Mouse (Mus musculus) neural tube, embryonic 13.5 days (tissue): ENCODE measurements around the gene Rbfox3. TPM values are rescaled to one million over a fixed set of nuclear protein-coding genes. Genes with fewer than 3 reads are reported as not detected.

Experiments
- ATAC-seq: fragments of 200-750 bp; cut with Nextera tagmentation; 2 replicates; pipeline ENCODE4 v1.8.0; 2017; ENCODE audit warnings: low read depth, mild to moderate bottlenecking, moderate TSS enrichment, moderate library complexity
- H3K27ac ChIP-seq: fragments of 300-500 bp; sonication (generic); replicated peaks from 2 replicates; pipeline ENCODE4 v1.5.1; 2015; ENCODE audit warnings: moderate library complexity, mild to moderate bottlenecking, inconsistent platforms
- H3K27me3 ChIP-seq: fragments of 300-500 bp; sonication (generic); 2 replicates; pipeline ENCODE4 v1.6.1; 2015; ENCODE audit warnings: mild to moderate bottlenecking, inconsistent platforms
- H3K36me3 ChIP-seq: fragments of 300-500 bp; sonication (generic); 2 replicates; pipeline ENCODE4 v1.6.1; 2015; ENCODE audit warnings: mild to moderate bottlenecking, inconsistent platforms
- H3K4me1 ChIP-seq: fragments of 300-500 bp; sonication (generic); replicated peaks from 2 replicates; pipeline ENCODE4 v1.6.1; 2015; ENCODE audit warnings: inconsistent platforms
- H3K4me2 ChIP-seq: fragments of 300-500 bp; sonication (generic); 2 replicates; pipeline ENCODE4 v1.6.1; 2015; ENCODE audit warnings: inconsistent platforms, mild to moderate bottlenecking, moderate library complexity
- H3K4me3 ChIP-seq: fragments of 300-500 bp; sonication (generic); 2 replicates; pipeline ENCODE4 v1.5.1; 2015; ENCODE audit warnings: mild to moderate bottlenecking, inconsistent platforms
- H3K9ac ChIP-seq: fragments of 300-500 bp; sonication (generic); 2 replicates; pipeline ENCODE4 v1.6.1; 2015; ENCODE audit warnings: moderate library complexity, mild to moderate bottlenecking, inconsistent platforms
- H3K9me3 ChIP-seq: fragments of 300-500 bp; sonication (generic); 2 replicates; pipeline ENCODE4 v1.6.1; 2016; ENCODE audit warnings: inconsistent platforms
- WGBS: fragments of 180-500 bp; shearing (Covaris S2); methylation state at CpG from one replicate; pipeline ENCODE4 v1.1.7; 2015; 5-methylcytosine and 5-hydroxymethylcytosine counted together
- polyA plus RNA-seq: library from polyadenylated mRNA; unstranded; fragments of >200 nt; fragmentation: Nextera tagmentation; extraction: Ambion mirVana; gene quantifications from 2 replicates; pipeline ENCODE4 v1.2.1, GENCODE M21; 2015

Gene Rbfox3
- polyA plus RNA-seq, 1 experiment from 2014 or later = 71.2 TPM

GRCm38 (mm10) chr11:118889500-118889899 lies 21.9 kb downstream of the Rbfox3 start:
- WGBS = 83% methylated on average over 4 of the region's 4 CpGs
- no peaks in the 10 kb centered on the region for H3K27me3 ChIP-seq

GRCm38 (mm10) chr11:118888426-118888825 lies 23.0 kb downstream of the Rbfox3 start:
- no peak overlapping the region for H3K4me3 ChIP-seq
- H3K36me3 ChIP-seq = peaks cover 7% of the 10 kb centered on the region; the same call in 1 of the 2 replicates
- 89% methylated on average over 8 of the region's 8 CpGs for WGBS
- ATAC-seq = no peak
- no peak overlapping the region for H3K27ac ChIP-seq
- H3K9ac ChIP-seq = no peak overlapping the region
- no peaks in the 10 kb centered on the region for H3K9me3 ChIP-seq
- no peaks in the 10 kb centered on the region for H3K27me3 ChIP-seq
- no peak overlapping the region for H3K4me2 ChIP-seq
- peaks cover 36% of the 10 kb centered on the region for H3K4me1 ChIP-seq

More at GRCm38 (mm10) chr11:118889500-118889899, 21.9 kb downstream of the Rbfox3 start:
- Histone ChIP-seq H3K4me2 (no peak overlapping the region), H3K36me3 (peaks cover 7% of the 10 kb centered on the region; the same call in 1 of the 2 replicates), H3K9ac (no peak overlapping the region), H3K27ac (no peak overlapping the region), H3K4me3 (no peak overlapping the region), H3K9me3 (no peaks in the 10 kb centered on the region), H3K4me1 (peaks cover 37% of the 10 kb centered on the region)
- no peak for ATAC-seq

- peaks cover 40% of the 10 kb centered on the region for H3K4me1 ChIP-seq
- H3K27me3 ChIP-seq = no peaks in the 10 kb centered on the region
- no peak overlapping the region for H3K4me3 ChIP-seq
- H3K9me3 ChIP-seq = no peaks in the 10 kb centered on the region
- no peak overlapping the region for H3K27ac ChIP-seq
- H3K4me2 ChIP-seq = no peak overlapping the region
- H3K9ac ChIP-seq = no peak overlapping the region
- no peak for ATAC-seq
- peaks cover 7% of the 10 kb centered on the region; the same call in 1 of the 2 replicates for H3K36me3 ChIP-seq
Measured at GRCm38 (mm10) chr11:118887206-118887605, 24.2 kb downstream of the Rbfox3 start.

DNA sequence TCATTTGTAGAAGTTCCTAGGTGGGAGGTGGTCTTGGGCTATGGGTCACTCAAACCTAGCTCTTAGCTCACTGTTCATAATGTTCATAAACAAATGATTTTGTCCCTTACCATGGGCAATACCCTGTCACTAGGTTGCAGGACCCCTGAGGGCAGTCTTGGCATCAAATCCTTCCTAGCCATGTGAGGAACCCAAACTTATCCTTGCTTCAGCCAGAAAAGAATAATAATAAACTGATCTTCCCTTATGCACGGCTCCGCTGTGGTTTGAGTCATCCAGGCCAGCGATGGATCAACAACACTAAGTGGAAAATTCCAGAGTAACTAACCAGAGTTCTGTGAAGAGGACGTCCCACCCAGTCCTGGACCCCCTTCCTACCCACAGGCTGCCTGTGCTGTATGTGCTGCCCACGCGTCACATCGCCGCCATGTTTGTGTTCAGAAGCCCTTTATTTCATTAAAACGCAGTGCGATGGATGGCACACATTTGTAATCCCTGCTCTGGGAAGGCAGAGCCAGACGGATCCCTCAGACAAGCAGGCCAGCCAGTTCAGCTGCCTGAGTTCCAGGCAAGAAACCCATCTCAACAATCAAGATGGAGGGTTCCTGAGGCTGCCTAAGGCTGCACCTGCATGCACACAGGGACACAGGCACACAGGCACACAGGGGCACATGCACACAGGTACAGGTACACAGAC lies 25.0 kb downstream of the Rbfox3 start:
- Histone ChIP-seq H3K27ac (no peak overlapping the region), H3K9ac (0 out of 2 replicates have a peak overlapping the region, but pooled peaks have one; percentile 17), H3K4me3 (no peak overlapping the region), H3K4me1 (peaks cover 40% of the 10 kb centered on the region), H3K27me3 (no peaks in the 10 kb centered on the region), H3K9me3 (no peaks in the 10 kb centered on the region), H3K4me2 (no peak overlapping the region), H3K36me3 (peaks cover 7% of the 10 kb centered on the region; the same call in 1 of the 2 replicates)
- no peak for ATAC-seq
- 94% methylated on average over 11 of the region's 11 CpGs for WGBS

DNA sequence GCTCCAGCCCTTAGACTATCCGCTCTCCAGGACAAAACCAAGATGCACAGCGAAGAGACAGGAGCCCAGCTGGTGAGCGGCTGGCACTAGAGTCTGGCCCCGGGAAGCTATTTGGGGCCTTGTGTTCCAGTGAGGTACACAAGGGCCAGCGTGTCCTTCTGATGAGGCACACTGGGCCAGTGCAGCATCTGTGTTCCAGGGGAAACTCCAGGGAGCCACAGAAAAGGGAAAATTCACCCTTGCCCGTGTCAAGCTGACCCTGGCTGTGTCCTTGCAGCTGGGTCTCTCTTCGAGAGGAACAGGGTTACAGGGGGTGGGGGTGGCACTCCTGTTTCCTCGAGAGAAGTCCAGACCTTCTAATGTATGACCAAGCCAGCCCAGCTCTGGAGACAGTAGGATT lies 25.8 kb downstream of the Rbfox3 start:
- peaks cover 7% of the 10 kb centered on the region; the same call in 1 of the 2 replicates for H3K36me3 ChIP-seq
- ATAC-seq = no peak

DNA sequence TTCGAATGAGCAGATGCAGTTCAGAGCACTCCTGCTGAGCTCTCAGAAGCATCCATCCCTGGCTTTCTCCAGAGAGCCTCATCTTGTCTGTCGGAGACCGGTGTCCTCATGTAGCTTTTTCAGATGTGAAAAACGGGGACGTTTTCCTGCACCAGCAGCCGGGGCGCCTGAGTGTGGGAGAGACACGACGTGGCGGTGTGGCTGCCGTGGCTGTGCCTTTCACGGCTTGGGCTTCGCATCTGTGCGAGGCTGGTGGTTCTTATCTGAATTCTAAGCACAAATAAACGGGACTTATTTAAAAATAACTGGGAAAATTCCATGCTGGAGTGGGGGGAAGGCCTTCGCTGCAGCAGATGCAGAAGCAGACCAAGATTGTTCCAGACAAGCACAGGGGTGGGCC lies 26.3 kb downstream of the Rbfox3 start:
- Histone ChIP-seq H3K27ac (no peak overlapping the region), H3K4me1 (peaks cover 39% of the 10 kb centered on the region), H3K9me3 (no peaks in the 10 kb centered on the region), H3K36me3 (peaks cover 7% of the 10 kb centered on the region; the same call in 1 of the 2 replicates), H3K4me3 (no peak overlapping the region), H3K4me2 (no peak overlapping the region), H3K27me3 (no peaks in the 10 kb centered on the region), H3K9ac (no peak overlapping the region)
- ATAC-seq = no peak
- 91% methylated on average over 16 of the region's 16 CpGs for WGBS

More for the DNA sequence above, 25.8 kb downstream of the Rbfox3 start:
- 77% methylated on average over 8 of the region's 8 CpGs for WGBS
- Histone ChIP-seq H3K4me3 (no peak overlapping the region), H3K27ac (no peak overlapping the region), H3K9me3 (no peaks in the 10 kb centered on the region), H3K27me3 (no peaks in the 10 kb centered on the region), H3K4me2 (no peak overlapping the region), H3K4me1 (peaks cover 40% of the 10 kb centered on the region), H3K9ac (no peak overlapping the region)

- Histone ChIP-seq H3K9ac (no peak overlapping the region), H3K4me3 (no peak overlapping the region), H3K9me3 (no peaks in the 10 kb centered on the region), H3K4me1 (peaks cover 35% of the 10 kb centered on the region), H3K27ac (peak overlapping the region; percentile 35; the same call in 1 of the 2 replicates), H3K36me3 (peaks cover 7% of the 10 kb centered on the region; the same call in 1 of the 2 replicates), H3K27me3 (no peaks in the 10 kb centered on the region), H3K4me2 (no peak overlapping the region)
- ATAC-seq = no peak
- WGBS = 79% methylated on average over 9 of the region's 9 CpGs
Measured at GRCm38 (mm10) chr11:118883143-118883542, 28.3 kb downstream of the Rbfox3 start.

DNA sequence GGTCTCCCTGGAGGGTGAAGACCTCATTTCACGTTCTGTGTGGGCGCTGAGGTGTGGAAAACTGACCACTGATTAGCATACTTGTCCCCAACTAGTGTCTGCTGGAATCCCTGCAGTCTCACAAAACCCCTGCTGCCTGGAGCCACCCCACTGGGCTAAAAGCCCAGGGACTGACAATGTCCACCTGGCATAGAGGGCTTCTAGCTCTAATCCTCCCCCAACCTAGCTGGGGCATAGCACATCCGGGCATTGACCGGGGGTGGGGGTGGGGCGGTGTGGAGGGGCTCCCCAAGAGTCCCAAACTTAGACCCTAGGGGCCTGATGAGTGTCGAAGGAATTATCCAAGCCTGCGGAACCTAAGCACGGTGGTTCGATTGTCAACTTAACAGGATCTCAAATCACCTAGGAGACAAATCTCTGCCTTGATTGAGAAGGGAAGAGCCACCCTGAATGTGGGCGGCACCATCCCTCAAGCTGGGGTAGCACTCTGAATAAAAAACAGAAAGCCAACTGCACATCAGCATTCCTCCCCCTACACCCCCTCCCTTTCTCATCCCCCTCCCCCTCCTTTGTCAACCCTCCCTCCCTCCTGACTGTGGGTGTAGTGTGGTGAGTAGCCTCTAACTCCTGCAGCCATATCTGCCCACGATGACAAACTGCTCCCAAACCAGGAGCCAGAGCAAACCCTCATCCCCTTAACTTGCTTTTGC lies 29.5 kb downstream of the Rbfox3 start:
- Histone ChIP-seq H3K4me1 (peaks cover 35% of the 10 kb centered on the region), H3K36me3 (peaks cover 7% of the 10 kb centered on the region; the same call in 1 of the 2 replicates), H3K4me2 (no peak overlapping the region), H3K27ac (no peak overlapping the region), H3K27me3 (no peaks in the 10 kb centered on the region), H3K4me3 (no peak overlapping the region), H3K9ac (0 out of 2 replicates have a peak overlapping the region, but pooled peaks have one; percentile 17), H3K9me3 (no peaks in the 10 kb centered on the region)
- ATAC-seq = 0 out of 2 replicates have a peak, but pooled peaks have one; percentile 36
- WGBS = 34% methylated on average over 11 of the region's 11 CpGs

DNA sequence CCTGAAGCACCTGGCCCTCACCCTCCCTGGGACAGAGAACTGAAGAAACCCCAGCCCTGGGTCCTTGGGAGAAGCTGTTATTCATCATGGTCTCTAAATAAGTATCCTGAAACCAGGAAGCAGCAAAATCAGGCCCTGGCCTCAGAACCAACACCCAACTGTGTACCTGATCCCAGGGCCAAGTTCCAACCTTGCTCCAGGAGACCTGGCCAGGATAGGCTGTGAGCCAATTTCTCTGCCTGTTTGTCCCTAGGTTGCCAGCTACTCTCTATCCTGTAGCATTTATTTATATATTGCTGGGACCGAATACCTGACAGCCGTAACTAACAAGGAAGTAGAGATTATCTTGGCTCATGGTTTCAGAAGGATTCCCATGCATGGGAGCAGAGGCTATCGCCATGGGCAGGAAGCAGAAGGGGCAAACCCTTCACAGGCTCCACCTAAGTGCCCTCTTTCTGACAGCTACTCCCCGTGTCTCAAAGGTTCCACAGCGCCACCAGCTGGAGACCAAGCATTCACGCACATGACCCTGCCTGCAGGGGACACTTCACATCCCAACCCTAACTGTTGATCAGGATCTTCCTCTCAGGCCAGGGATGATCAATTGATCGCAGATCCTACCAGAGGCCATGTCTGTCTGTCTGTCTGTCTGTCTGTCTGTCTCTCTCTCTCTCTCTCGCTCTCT lies 31.8 kb downstream of the Rbfox3 start:
- H3K4me2 ChIP-seq = no peak overlapping the region
- no peaks in the 10 kb centered on the region for H3K27me3 ChIP-seq
- no peak for ATAC-seq
- H3K4me3 ChIP-seq = no peak overlapping the region
- no peak overlapping the region for H3K9ac ChIP-seq
- no peak overlapping the region for H3K27ac ChIP-seq
- H3K4me1 ChIP-seq = peaks cover 59% of the 10 kb centered on the region
- 0 out of 2 replicates have a peak, but pooled peaks cover under 1% of the 10 kb centered on the region for H3K36me3 ChIP-seq
- no peaks in the 10 kb centered on the region for H3K9me3 ChIP-seq
- 84% methylated on average over 8 of the region's 8 CpGs for WGBS

DNA sequence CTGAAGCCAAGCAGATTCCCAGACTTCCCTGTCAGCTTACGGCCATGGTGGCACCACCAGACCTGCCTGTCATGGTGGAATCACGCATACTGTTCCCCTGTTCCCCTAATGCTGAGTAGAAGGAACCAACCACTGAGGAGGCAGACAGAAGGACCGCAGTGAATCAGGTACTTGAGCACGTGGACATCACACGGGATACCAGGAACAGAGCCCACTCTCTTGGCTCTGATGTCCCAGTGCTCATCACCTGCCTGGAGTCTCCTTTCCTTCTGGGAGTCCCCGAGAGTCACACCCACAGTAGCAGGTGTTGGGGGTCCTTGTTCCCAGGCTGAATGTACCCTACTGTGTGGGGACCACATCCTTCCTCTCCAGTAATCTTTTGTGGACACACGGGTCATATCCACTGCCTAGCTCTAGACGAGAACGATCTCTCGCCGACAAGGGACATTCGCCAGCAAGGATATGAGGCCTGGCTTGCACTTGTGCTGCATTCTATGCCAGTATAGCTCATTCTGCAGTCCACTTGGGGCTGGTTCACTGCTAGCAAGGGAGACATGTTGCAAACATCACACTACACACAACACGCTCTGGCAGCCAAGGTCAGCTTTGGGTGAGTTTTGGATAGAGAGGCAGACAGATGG lies 32.7 kb downstream of the Rbfox3 start:
- H3K27ac ChIP-seq = no peak overlapping the region
- H3K9ac ChIP-seq = no peak overlapping the region
- no peak overlapping the region for H3K4me2 ChIP-seq
- no peak for ATAC-seq
- no peaks in the 10 kb centered on the region for H3K36me3 ChIP-seq
- H3K4me3 ChIP-seq = no peak overlapping the region
- no peaks in the 10 kb centered on the region for H3K27me3 ChIP-seq
- WGBS = 93% methylated on average over 13 of the region's 13 CpGs
- peaks cover 67% of the 10 kb centered on the region for H3K4me1 ChIP-seq
- no peaks in the 10 kb centered on the region for H3K9me3 ChIP-seq

DNA sequence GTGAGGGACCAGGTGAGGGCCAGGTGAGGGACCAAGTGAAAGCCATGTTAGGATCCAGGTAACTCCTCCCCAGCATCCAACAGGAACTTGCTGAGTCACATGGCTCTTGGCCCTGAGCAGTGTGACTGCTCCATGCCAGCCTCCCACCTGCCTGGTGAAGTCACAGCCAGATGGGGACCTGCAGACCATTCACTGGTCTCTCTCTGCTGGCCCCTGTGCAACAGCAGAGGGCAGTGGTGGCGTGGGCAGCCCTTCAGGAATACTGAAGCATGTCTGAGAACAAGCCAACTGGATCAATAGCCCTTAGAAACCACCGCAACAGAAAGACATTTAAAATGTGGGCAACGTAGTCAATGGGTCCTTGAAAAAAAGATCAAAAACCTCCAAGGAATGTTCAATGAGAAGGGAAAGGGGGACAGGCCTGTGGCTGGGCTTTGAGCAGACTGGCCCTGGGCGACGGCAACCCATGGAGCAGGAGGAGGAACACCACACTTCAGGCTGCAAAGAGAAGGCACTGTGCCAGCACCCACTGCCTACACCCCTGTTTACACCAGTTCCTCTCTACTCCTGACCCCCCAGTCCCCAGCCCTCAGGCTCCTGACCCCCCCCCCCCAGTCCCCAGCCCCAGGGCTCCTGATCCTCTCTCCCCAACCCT lies 36.0 kb downstream of the Rbfox3 start:
- Histone ChIP-seq H3K4me3 (no peak overlapping the region), H3K9ac (peak overlapping the region; percentile 46; the same call in 1 of the 2 replicates), H3K4me2 (no peak overlapping the region), H3K9me3 (no peaks in the 10 kb centered on the region), H3K4me1 (peaks cover 41% of the 10 kb centered on the region), H3K36me3 (no peaks in the 10 kb centered on the region), H3K27ac (peak overlapping the region; percentile 93), H3K27me3 (no peaks in the 10 kb centered on the region)
- 28% methylated on average over 5 of the region's 5 CpGs for WGBS
- peak; percentile 75 for ATAC-seq
